Mouse (Mus musculus) hindbrain, embryonic 12.5 days (tissue): ENCODE data around the gene Tmem211. TPM values are rescaled to one million over a fixed set of nuclear protein-coding genes. Genes with fewer than 3 reads are reported as not detected.
A peak's percentile ranks its signal among the peaks of the same experiment; 100 is the strongest.

ENCODE experiments used
- ATAC-seq: fragments of 200-750 bp; cut with Nextera tagmentation; 2 replicates; pipeline ENCODE4 v1.8.0; 2017; ENCODE audit warnings: moderate TSS enrichment; ENCODE audit not compliant: low FRiP score
- H3K27ac ChIP-seq: fragments of 300-500 bp; sonication (generic); 2 replicates; pipeline ENCODE4 v1.5.1; 2016; ENCODE audit warnings: mild to moderate bottlenecking
- H3K27me3 ChIP-seq: fragments of 300-500 bp; sonication (generic); 2 replicates; pipeline ENCODE4 v1.6.1; 2016; ENCODE audit warnings: mild to moderate bottlenecking
- H3K36me3 ChIP-seq: fragments of 300-500 bp; sonication (generic); 2 replicates; pipeline ENCODE4 v1.6.1; 2016; ENCODE audit warnings: mild to moderate bottlenecking
- H3K4me1 ChIP-seq: fragments of 300-500 bp; sonication (generic); 2 replicates; pipeline ENCODE4 v1.6.1; 2016
- H3K4me2 ChIP-seq: fragments of 300-500 bp; sonication (generic); replicated peaks from 2 replicates; pipeline ENCODE4 v1.6.1; 2016; ENCODE audit warnings: mild to moderate bottlenecking
- H3K4me3 ChIP-seq: fragments of 300-500 bp; sonication (generic); 2 replicates; pipeline ENCODE4 v1.5.1; 2016; ENCODE audit warnings: mild to moderate bottlenecking
- H3K9ac ChIP-seq: fragments of 300-500 bp; sonication (generic); 2 replicates; pipeline ENCODE4 v1.6.1; 2016; ENCODE audit warnings: mild to moderate bottlenecking, moderate library complexity
- H3K9me3 ChIP-seq: fragments of 300-500 bp; sonication (generic); replicated peaks from 2 replicates; pipeline ENCODE4 v1.6.1; 2016; ENCODE audit warnings: mild to moderate bottlenecking
- WGBS: fragments of 180-500 bp; shearing (Covaris S2); methylation state at CpG from one replicate; pipeline ENCODE4 v1.1.7; 2016; 5-methylcytosine and 5-hydroxymethylcytosine counted together
- polyA plus RNA-seq: library from polyadenylated mRNA; unstranded; fragments of >200 nt; fragmentation: Nextera tagmentation; extraction: Ambion mirVana; gene quantifications from 2 replicates; pipeline ENCODE4 v1.2.1, GENCODE M21; 2016

Gene Tmem211
- polyA plus RNA-seq, 1 experiment from 2014 or later: 0.15 TPM

DNA sequence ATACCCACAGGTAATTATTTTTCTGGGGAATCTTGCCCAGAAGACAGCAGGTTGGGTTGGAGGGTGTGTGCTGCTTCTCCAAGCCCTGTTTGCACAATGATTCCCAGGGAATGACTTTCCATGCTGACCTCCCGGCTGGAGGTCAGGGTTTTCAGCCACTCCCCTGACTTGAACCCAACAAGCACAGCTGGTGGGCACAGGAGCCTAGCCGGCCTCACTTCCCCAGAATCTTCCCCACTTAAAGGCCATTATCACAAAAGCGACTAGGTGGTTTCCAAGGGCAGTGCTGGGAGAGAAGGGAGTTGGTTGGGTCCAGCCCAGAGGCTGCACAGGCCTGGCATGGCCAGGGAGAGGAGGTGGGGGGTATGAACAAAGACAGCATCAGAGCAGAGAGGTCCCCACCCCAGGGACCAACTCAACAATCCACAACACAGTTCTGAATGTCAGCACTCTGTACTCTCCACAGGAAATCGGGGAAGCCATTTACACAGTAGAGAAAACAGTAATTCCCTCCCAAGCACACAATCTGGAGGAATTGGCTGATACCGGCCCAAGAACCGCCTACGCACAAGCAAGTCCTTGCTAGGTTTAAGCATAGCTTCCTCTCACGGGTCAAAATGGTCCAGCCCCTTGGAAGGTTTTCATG, 27.5 kb upstream of the Tmem211 start:
- H3K36me3 ChIP-seq: no peaks in the 10 kb centered on the region
- no peak overlapping the region for H3K9ac ChIP-seq
- H3K4me3 ChIP-seq: no peak overlapping the region
- 50% methylated on average over 8 of the region's 8 CpGs for WGBS
- H3K9me3 ChIP-seq: no peaks in the 10 kb centered on the region
- no peaks in the 10 kb centered on the region for H3K27me3 ChIP-seq
- no peak overlapping the region for H3K4me2 ChIP-seq
- H3K4me1 ChIP-seq: no peaks in the 10 kb centered on the region
- no peak for ATAC-seq
- H3K27ac ChIP-seq: no peak overlapping the region

DNA sequence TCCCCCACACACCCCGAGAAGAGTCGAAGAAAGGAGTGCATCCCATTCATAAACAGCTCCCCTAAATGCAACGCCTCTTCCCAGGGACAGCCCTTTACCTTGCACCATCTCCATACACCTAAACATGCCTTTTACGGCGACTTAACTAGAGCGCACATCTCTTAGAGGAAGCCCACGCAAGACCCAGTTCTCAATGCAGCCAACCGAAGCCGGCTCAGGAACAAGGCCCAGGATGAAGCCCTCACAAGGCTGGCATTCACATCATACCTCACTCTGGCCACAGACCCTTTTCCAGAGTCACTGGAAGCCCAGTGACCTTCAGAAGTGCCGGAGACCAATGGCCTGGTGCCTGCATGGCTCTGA, 27.0 kb upstream of the Tmem211 start:
- Histone ChIP-seq H3K36me3 (no peaks in the 10 kb centered on the region), H3K9me3 (no peaks in the 10 kb centered on the region), H3K27me3 (no peaks in the 10 kb centered on the region), H3K9ac (no peak overlapping the region), H3K4me2 (no peak overlapping the region), H3K4me1 (no peaks in the 10 kb centered on the region), H3K4me3 (no peak overlapping the region), H3K27ac (no peak overlapping the region)
- ATAC-seq: no peak
- 86% methylated on average over 10 of the region's 10 CpGs for WGBS

DNA sequence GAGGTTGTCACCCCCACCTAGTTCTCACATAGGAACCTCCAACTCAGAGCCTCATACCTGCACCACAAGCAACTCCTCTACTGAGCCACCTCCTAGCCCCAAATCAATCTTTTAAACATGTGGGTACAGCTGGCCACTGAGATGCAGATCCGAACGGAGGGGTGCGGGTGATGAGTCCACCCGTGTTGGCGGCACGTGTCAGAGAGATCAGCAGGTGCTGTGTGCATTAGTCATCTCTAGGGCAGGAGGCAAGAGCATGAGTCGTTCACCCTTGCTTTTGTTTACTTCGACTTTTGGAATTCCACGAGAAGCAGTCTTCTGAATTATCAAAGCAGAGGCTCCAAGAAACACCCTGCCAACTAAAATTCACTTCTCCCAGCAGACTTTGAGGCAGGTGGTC, 22.5 kb upstream of the Tmem211 start:
- no peak for ATAC-seq
- no peak overlapping the region for H3K27ac ChIP-seq
- H3K4me3 ChIP-seq: no peak overlapping the region
- H3K9me3 ChIP-seq: no peaks in the 10 kb centered on the region
- H3K4me1 ChIP-seq: peaks cover 8% of the 10 kb centered on the region
- H3K9ac ChIP-seq: no peak overlapping the region
- H3K27me3 ChIP-seq: no peaks in the 10 kb centered on the region
- no peak overlapping the region for H3K4me2 ChIP-seq
- no peaks in the 10 kb centered on the region for H3K36me3 ChIP-seq
- WGBS: 90% methylated on average over 9 of the region's 9 CpGs

DNA sequence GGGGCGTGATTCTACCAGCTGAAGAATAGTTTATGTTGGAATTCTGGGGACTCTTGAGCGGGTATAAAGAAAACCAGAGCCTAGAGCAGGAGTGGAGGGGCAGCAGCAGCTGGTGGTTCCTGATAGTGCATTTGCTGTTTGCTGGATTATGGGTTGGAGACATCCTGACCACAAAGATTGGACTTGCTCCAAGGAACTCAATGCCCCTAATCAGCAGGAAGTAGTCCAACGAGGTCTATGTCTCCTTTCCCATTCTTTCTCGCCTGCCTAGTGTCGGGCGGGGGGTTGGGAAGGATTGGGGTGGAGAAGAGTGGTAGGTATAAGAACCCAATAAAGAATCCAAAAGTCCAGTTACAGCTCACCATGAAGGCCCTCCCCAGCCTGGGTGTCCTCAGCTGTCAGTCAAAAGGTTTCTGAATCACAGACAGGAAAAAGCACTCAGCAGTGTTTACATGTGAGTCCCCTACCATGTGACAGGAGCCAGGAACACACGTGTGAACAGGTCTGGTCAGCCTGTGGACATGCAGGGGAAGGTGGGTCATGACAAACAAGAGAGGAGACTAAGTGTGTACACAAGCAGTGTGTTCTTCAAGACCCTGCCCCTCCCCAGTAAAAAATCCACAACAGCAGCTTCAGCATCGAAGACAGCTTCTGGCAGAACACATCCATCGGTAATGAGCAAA, 19.9 kb upstream of the Tmem211 start:
- Histone ChIP-seq H3K27ac (no peak overlapping the region), H3K9ac (no peak overlapping the region)
- 70% methylated on average over 9 of the region's 9 CpGs for WGBS

DNA sequence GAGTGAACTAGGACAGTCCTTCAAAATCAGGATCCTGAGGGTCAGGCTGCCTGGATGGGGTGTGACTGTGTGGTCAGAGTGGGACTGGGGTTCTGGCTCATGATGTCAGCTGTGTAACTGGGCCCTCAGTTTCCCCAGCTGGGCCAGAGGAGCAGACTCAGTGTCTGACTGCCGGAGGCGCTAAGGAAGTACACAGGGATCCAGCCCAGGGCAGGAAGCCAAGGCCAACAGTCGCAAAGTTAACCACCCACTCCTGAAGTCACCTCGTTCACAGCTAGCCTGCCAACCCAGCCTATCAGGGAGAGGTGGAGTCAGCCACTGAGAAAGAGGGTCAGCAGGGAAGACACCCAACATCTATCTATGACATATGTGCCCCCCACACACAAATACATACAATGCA, 18.7 kb upstream of the Tmem211 start:
- no peak for ATAC-seq
- H3K9ac ChIP-seq: no peak overlapping the region
- no peak overlapping the region for H3K4me3 ChIP-seq
- H3K4me2 ChIP-seq: no peak overlapping the region
- no peaks in the 10 kb centered on the region for H3K27me3 ChIP-seq
- H3K9me3 ChIP-seq: no peaks in the 10 kb centered on the region
- no peak overlapping the region for H3K27ac ChIP-seq
- H3K4me1 ChIP-seq: peaks cover 12% of the 10 kb centered on the region
- WGBS: 93% methylated on average over 4 of the region's 4 CpGs
- H3K36me3 ChIP-seq: no peaks in the 10 kb centered on the region

More for the DNA sequence above, 19.9 kb upstream of the Tmem211 start:
- H3K4me2 ChIP-seq: no peak overlapping the region
- no peaks in the 10 kb centered on the region for H3K36me3 ChIP-seq
- peaks cover 12% of the 10 kb centered on the region for H3K4me1 ChIP-seq
- no peak for ATAC-seq
- H3K4me3 ChIP-seq: no peak overlapping the region
- H3K27me3 ChIP-seq: no peaks in the 10 kb centered on the region
- no peaks in the 10 kb centered on the region for H3K9me3 ChIP-seq

DNA sequence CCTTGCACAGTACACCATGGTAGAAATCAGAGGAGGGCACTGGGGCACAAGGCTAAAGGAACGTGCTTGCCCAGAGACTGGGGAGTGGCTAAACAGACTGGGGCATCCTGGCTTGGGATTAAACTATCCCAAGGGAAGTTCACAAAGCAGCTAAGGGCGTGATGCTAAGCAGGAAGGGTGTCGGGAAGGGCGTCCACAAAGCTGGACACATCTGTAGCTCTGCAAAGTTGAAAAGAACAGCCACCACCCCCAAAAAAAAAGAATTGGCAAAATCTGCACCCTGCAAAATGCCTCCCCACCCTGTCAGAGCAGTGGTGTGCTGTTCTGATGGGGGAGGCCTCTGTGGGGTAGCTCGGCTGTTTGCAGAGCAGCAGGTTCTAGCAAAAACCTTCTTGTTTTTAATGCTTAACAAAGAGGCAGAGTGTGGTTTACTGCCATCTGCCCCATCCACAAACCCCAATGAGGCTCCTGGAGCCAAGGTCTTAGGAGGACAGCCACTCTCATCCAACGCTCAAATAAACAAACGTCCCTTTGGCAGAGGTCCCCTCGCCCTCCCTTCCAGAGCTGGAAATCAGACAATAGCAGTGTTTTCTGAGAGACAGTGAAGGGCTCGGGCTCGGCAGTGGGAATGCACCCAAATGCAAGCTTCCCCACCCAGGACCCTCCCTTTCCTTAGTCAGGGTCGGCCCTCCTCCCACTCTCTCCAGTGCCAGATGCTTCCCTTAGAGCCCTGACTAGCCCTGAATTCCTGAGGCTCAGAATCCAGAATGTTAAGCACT, 17.9 kb upstream of the Tmem211 start:
- Histone ChIP-seq H3K9me3 (no peaks in the 10 kb centered on the region), H3K36me3 (no peaks in the 10 kb centered on the region), H3K9ac (no peak overlapping the region), H3K27ac (peak overlapping the region; percentile 73), H3K4me3 (no peak overlapping the region), H3K27me3 (no peaks in the 10 kb centered on the region), H3K4me2 (no peak overlapping the region), H3K4me1 (peaks cover 12% of the 10 kb centered on the region)
- WGBS: 45% methylated on average over 11 of the region's 11 CpGs
- ATAC-seq: peak; percentile 49

DNA sequence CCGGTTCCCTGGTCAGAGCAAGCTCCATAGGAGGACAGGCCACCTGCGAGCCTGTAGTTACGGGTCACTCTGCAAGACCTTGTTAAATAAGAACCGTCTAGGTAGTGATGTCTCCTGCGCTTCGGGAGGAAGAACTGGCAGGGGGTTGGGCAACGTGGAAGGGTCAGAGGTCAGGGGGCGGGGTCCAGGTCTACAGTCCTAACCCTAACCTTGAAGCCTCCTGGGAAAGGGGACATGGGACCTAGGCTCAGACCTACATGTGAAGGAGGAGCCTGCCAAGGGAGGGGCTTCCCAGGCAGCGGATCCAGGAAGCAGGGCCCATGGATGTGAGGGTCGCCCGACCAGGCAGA, 17.3 kb upstream of the Tmem211 start:
- H3K4me1 ChIP-seq: peaks cover 12% of the 10 kb centered on the region
- WGBS: 45% methylated on average over 11 of the region's 11 CpGs
- H3K9ac ChIP-seq: no peak overlapping the region
- H3K36me3 ChIP-seq: no peaks in the 10 kb centered on the region
- H3K27me3 ChIP-seq: no peaks in the 10 kb centered on the region
- H3K27ac ChIP-seq: peak overlapping the region; percentile 73
- peak; percentile 18; the same call in 1 of the 2 replicates for ATAC-seq
- no peak overlapping the region for H3K4me2 ChIP-seq
- H3K9me3 ChIP-seq: no peaks in the 10 kb centered on the region
- H3K4me3 ChIP-seq: no peak overlapping the region

DNA sequence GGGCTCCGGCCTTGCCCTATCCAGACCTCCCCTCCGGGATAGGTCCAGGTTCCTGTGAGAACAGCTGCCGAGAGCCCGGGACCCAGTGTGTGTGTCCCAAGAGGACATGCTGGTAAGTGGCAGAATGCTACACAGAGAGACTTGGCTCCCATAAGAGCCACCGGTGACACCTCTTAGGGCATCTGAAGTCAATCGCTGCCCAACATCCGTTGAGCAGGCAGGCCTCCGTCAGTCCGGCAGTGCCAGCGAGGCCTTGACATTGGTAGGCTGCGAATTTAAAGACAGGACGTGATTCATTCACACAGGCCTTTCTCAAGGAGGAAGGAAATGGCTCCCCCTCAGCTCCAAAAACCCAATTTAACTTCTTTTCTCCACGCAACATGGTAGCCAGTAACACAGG, 16.8 kb upstream of the Tmem211 start:
- H3K9ac ChIP-seq: no peak overlapping the region
- H3K4me1 ChIP-seq: peaks cover 12% of the 10 kb centered on the region
- no peaks in the 10 kb centered on the region for H3K36me3 ChIP-seq
- 88% methylated on average over 13 of the region's 13 CpGs for WGBS
- no peak overlapping the region for H3K4me2 ChIP-seq
- no peaks in the 10 kb centered on the region for H3K9me3 ChIP-seq
- ATAC-seq: no peak
- H3K27ac ChIP-seq: peak overlapping the region; percentile 73
- H3K4me3 ChIP-seq: no peak overlapping the region
- H3K27me3 ChIP-seq: no peaks in the 10 kb centered on the region

DNA sequence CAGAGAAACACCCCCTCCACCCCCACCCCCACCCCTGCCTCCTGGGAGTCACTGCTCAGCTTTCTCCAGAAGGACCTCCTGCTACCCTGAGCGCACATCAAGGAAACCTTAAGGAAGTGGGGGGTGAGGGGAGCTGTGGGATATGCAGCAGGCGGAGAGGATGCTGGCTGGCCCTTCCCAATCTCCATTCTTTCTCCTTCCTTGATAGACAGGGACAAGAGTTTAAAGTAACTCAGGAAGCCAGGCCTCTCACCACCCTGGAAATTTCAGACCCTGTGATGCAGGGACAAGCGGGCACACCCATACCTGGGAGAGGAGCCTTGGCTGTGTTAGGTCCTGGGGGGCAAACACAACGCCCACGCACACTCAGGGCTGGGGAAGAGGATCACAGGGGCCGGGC, 16.4 kb upstream of the Tmem211 start:
- Histone ChIP-seq H3K4me1 (peaks cover 12% of the 10 kb centered on the region), H3K4me3 (no peak overlapping the region), H3K36me3 (no peaks in the 10 kb centered on the region), H3K9me3 (no peaks in the 10 kb centered on the region), H3K4me2 (no peak overlapping the region), H3K27ac (peak overlapping the region; percentile 41; the same call in 1 of the 2 replicates), H3K27me3 (no peaks in the 10 kb centered on the region), H3K9ac (peak overlapping the region; percentile 2; the same call in 1 of the 2 replicates)
- ATAC-seq: no peak
- WGBS: 88% methylated on average over 6 of the region's 6 CpGs

DNA sequence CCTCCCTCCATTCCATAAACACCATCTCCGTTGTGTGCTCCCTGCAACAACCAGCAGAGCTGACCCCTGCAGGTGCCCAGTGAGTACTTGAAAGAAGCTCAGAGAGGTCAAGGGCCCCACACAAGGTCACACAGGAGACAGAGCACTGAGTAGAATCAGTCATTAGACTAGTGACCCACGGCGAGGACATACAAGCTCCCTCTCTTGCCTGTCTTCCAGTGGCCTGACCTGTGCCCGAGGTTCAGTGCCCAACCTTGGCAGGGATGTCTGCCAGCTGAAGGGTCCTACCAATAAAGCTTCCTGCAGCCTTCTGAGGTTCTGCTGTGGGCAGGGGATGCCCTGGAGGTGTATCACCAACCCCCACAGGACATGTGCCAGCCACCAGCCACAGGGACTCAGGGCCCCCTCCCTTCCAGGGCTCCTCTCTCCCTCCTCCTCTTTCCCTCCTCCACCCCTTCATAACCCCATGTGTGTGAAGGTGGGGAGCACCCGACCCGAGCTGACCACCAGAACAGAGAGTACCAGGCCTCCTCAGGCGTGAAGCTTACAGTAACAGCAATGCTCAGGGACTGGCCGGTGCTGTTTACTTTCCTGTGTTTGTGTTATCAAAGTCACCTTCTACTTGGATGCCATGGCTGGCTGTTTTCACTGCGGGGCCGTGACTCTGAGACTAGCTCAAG, 14.4 kb upstream of the Tmem211 start:
- Histone ChIP-seq H3K4me2 (no peak overlapping the region), H3K4me1 (peaks cover 12% of the 10 kb centered on the region), H3K4me3 (no peak overlapping the region), H3K27ac (no peak overlapping the region), H3K36me3 (no peaks in the 10 kb centered on the region), H3K9ac (no peak overlapping the region), H3K9me3 (no peaks in the 10 kb centered on the region), H3K27me3 (no peaks in the 10 kb centered on the region)
- WGBS: 83% methylated on average over 10 of the region's 10 CpGs
- ATAC-seq: no peak

DNA sequence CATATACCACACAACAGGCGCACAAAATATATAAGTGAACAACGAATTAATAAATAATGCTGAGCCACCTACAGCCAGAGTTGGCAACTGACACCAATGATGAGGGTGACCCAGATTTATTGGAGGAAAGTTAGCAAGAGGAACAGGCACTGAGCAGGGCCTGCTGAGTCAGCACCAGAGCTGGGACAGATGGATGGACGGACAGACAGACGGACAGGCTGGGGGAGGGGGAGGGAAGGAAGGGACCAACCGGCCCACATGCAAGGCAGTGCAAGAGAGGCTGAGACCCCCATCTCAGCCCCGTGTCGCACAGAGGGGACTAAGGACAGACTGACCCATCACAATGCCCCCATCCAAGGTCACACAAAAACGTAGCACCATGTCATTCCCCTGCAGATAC, 12.7 kb upstream of the Tmem211 start:
- 88% methylated on average over 8 of the region's 8 CpGs for WGBS
- H3K36me3 ChIP-seq: no peaks in the 10 kb centered on the region
- H3K27ac ChIP-seq: no peak overlapping the region
- no peaks in the 10 kb centered on the region for H3K27me3 ChIP-seq
- H3K4me2 ChIP-seq: no peak overlapping the region
- ATAC-seq: no peak
- H3K4me1 ChIP-seq: peaks cover 6% of the 10 kb centered on the region
- no peak overlapping the region for H3K9ac ChIP-seq
- H3K9me3 ChIP-seq: no peaks in the 10 kb centered on the region
- no peak overlapping the region for H3K4me3 ChIP-seq

DNA sequence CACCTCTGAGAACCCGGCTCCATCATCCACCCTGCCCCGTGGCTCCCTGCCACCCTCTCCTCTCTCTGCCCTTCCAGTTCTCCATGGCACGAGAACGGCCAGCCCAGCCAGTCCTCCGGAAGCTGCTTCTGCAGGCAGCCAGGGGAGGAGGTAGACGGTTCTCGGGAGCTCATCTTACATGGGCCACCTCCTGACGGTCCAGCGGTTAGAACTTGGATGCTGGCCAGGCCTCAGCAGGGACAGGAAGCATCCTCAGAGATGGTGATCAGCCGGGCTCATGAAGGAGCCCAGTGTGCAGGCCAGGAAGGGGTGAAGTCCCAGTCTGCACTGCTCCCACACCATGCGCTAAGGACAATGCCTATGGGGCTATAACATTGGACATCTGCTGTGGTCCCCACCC, 12.3 kb upstream of the Tmem211 start:
- WGBS: 61% methylated on average over 11 of the region's 11 CpGs
- ATAC-seq: no peak

More for the DNA sequence above, 12.3 kb upstream of the Tmem211 start:
- H3K27ac ChIP-seq: no peak overlapping the region
- H3K4me1 ChIP-seq: peaks cover 2% of the 10 kb centered on the region
- no peak overlapping the region for H3K9ac ChIP-seq
- no peak overlapping the region for H3K4me2 ChIP-seq
- H3K9me3 ChIP-seq: no peaks in the 10 kb centered on the region
- H3K4me3 ChIP-seq: no peak overlapping the region
- H3K27me3 ChIP-seq: no peaks in the 10 kb centered on the region
- no peaks in the 10 kb centered on the region for H3K36me3 ChIP-seq
